Mouse (Mus musculus): Measurements from ENCODE around the gene Tmem179b. TPM values are rescaled to one million over a fixed set of nuclear protein-coding genes. Genes with fewer than 3 reads are reported as not detected.

Gene Tmem179b
- polyA plus RNA-seq, 1 experiment = 197 TPM

GRCm38 (mm10) chr19:8788521-8788920, 14.3 kb upstream of the Tmem179b start:
- Histone ChIP-seq H3K27me3 (ENCODE audit: control insufficient read depth, insufficient read depth, low read length) (no peaks in the 10 kb centered on the region), H3K36me3 (ENCODE audit: control insufficient read depth, insufficient read depth, low read length) (peaks cover 13% of the 10 kb centered on the region), H3K4me3 (ENCODE audit: control insufficient read depth, insufficient read depth, low read length) (no peak overlapping the region), H3K4me1 (replicated peaks; ENCODE audit: control insufficient read depth, insufficient read depth, low read length) (0 out of 2 replicates have a peak, but pooled peaks cover 2% of the 10 kb centered on the region), H3K27ac (ENCODE audit: control insufficient read depth, insufficient read depth, low read length) (no peak overlapping the region)
- WGBS = 84% methylated on average over 3 of the region's 3 CpGs
- DNase-seq = no peak
- no peak for TF ChIP-seq CTCF (IDR thresholded peaks at IDR 0.05; ENCODE audit: borderline replicate concordance, control insufficient read depth, extremely low read depth, insufficient read depth, low read length, poor library complexity)
- no peak for TF ChIP-seq POLR2A (IDR thresholded peaks at IDR 0.05; ENCODE audit: control insufficient read depth, extremely low read depth, insufficient read depth, low read length, poor library complexity)

GRCm38 (mm10) chr19:8786008-8786781, 11.9 kb upstream of the Tmem179b start, which contains the start of gene Taf6l:
Gene Taf6l (minus strand): TSS chr19:8786417.
- Histone ChIP-seq H3K4me3 (ENCODE audit: control insufficient read depth, insufficient read depth, low read length) (peak within 1 kb of the TSS; percentile 73), H3K27me3 (ENCODE audit: control insufficient read depth, insufficient read depth, low read length) (no peaks in the 10 kb centered on the region), H3K27ac (ENCODE audit: control insufficient read depth, insufficient read depth, low read length) (no peak within 1 kb of the TSS), H3K36me3 (ENCODE audit: control insufficient read depth, insufficient read depth, low read length) (peaks cover 3% of the 10 kb centered on the region; the same call in 1 of the 2 replicates), H3K4me1 (replicated peaks; ENCODE audit: control insufficient read depth, insufficient read depth, low read length) (0 out of 2 replicates have a peak, but pooled peaks cover 2% of the 10 kb centered on the region)
- WGBS = 3% methylated on average over 32 of the region's 32 CpGs
- TF ChIP-seq CTCF (IDR thresholded peaks at IDR 0.05; ENCODE audit: borderline replicate concordance, control insufficient read depth, extremely low read depth, insufficient read depth, low read length, poor library complexity) (peak; percentile 59; the same call in 1 of the 2 replicates), POLR2A (IDR thresholded peaks at IDR 0.05; ENCODE audit: control insufficient read depth, extremely low read depth, insufficient read depth, low read length, poor library complexity) (0 out of 2 replicates have a peak, but pooled peaks have one; percentile 17)
- DNase-seq = peak; percentile 92

DNA sequence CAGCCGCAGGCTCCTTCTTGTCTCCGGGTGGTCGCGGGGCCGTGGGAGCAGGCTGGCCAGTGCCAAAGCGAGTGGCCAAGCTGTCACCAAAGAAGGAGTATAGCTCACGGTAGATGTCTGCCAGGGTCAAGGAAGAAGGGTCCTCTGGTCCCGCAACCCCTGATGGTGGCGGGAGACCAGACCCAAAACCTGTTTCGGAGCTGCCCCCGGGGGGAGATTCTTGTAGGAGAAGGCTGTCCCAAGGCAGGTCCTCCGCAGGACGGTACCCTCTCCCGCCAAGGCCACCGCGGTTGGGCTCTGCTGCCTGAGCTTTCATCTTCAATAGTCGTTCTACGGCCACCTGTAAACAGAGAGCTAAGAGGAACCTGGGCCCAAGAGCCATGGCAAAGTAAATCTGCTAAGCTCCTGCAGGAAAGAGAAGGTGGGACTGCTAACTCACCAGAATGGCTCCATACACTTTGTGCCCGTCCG, 719 bp upstream of the Tmem179b start:
- TF ChIP-seq CTCF (IDR thresholded peaks at IDR 0.05; ENCODE audit: borderline replicate concordance, control insufficient read depth, extremely low read depth, insufficient read depth, low read length, poor library complexity) (no peak), POLR2A (IDR thresholded peaks at IDR 0.05; ENCODE audit: control insufficient read depth, extremely low read depth, insufficient read depth, low read length, poor library complexity) (no peak)
- peak; percentile 39 for DNase-seq
- Histone ChIP-seq H3K4me1 (replicated peaks; ENCODE audit: control insufficient read depth, insufficient read depth, low read length) (peaks cover 23% of the 10 kb centered on the region), H3K27me3 (ENCODE audit: control insufficient read depth, insufficient read depth, low read length) (no peaks in the 10 kb centered on the region), H3K27ac (ENCODE audit: control insufficient read depth, insufficient read depth, low read length) (peak overlapping the region; percentile 65), H3K36me3 (ENCODE audit: control insufficient read depth, insufficient read depth, low read length) (peaks cover 9% of the 10 kb centered on the region; the same call in 1 of the 2 replicates), H3K4me3 (ENCODE audit: control insufficient read depth, insufficient read depth, low read length) (peak overlapping the region; percentile 55)
- WGBS = 2% methylated on average over 20 of the region's 20 CpGs

GRCm38 (mm10) chr19:8773409-8773808, 858 bp downstream of the Tmem179b start:
- Histone ChIP-seq H3K4me3 (ENCODE audit: control insufficient read depth, insufficient read depth, low read length) (peak overlapping the region; percentile 24), H3K4me1 (replicated peaks; ENCODE audit: control insufficient read depth, insufficient read depth, low read length) (peaks cover 23% of the 10 kb centered on the region), H3K27me3 (ENCODE audit: control insufficient read depth, insufficient read depth, low read length) (no peaks in the 10 kb centered on the region), H3K27ac (ENCODE audit: control insufficient read depth, insufficient read depth, low read length) (no peak overlapping the region), H3K36me3 (ENCODE audit: control insufficient read depth, insufficient read depth, low read length) (peaks cover 25% of the 10 kb centered on the region)
- no peak for DNase-seq
- 47% methylated on average over 6 of the region's 6 CpGs for WGBS
- TF ChIP-seq CTCF (IDR thresholded peaks at IDR 0.05; ENCODE audit: borderline replicate concordance, control insufficient read depth, extremely low read depth, insufficient read depth, low read length, poor library complexity) (no peak), POLR2A (IDR thresholded peaks at IDR 0.05; ENCODE audit: control insufficient read depth, extremely low read depth, insufficient read depth, low read length, poor library complexity) (no peak)

- H3K36me3 ChIP-seq (ENCODE audit: control insufficient read depth, insufficient read depth, low read length) = peaks cover 29% of the 10 kb centered on the region
- H3K27me3 ChIP-seq (ENCODE audit: control insufficient read depth, insufficient read depth, low read length) = no peaks in the 10 kb centered on the region
- TF ChIP-seq POLR2A (IDR thresholded peaks at IDR 0.05; ENCODE audit: control insufficient read depth, extremely low read depth, insufficient read depth, low read length, poor library complexity) (no peak), CTCF (IDR thresholded peaks at IDR 0.05; ENCODE audit: borderline replicate concordance, control insufficient read depth, extremely low read depth, insufficient read depth, low read length, poor library complexity) (no peak)
- 69% methylated on average over 5 of the region's 5 CpGs for WGBS
- no peak overlapping the region for H3K27ac ChIP-seq (ENCODE audit: control insufficient read depth, insufficient read depth, low read length)
- DNase-seq = no peak
- peaks cover 23% of the 10 kb centered on the region for H3K4me1 ChIP-seq (replicated peaks; ENCODE audit: control insufficient read depth, insufficient read depth, low read length)
- no peak overlapping the region for H3K4me3 ChIP-seq (ENCODE audit: control insufficient read depth, insufficient read depth, low read length)
Observed at GRCm38 (mm10) chr19:8772996-8773395, 1.3 kb downstream of the Tmem179b start.

DNA sequence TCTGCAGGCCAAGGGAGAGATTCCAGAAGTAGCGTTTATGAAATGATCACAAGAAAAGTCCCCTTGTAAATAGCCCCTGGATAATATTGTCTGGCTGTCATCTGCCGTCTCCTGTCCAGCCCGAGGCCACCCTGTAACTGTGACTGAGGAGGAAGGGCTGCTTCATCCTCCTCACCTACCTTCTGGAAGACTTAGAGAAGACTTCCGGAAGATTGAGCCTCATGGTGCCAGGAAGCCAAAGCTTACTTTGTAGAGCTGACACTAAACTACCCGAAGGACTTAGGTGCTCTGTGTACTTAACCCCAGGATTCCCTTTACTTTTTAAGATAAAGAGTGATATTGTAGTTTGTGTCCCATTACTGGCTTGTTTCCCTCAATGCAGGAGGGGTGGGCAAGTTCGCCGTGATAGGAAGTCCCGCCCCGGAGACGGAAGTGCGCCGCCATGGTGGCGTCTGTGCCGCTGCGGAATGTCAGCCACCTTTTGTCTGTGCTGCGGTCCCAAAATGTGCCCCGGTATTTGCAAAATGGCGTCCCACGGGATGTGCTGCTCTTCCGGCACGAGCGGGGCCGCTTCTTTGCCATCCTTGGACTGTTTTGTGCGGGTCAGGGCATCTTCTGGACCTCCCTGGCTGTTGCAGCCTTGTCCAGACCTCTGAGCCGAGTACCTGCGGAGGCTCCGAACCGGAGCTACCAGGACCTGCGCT, 3.5 kb downstream of the Tmem179b start, which contains the start of gene Tmem223:
Gene Tmem223, plus strand, starts transcription at position 430 of the 704 bp plus-strand sequence.
- peaks cover 52% of the 10 kb centered on the region for H3K36me3 ChIP-seq (ENCODE audit: control insufficient read depth, insufficient read depth, low read length)
- TF ChIP-seq CTCF (IDR thresholded peaks at IDR 0.05; ENCODE audit: borderline replicate concordance, control insufficient read depth, extremely low read depth, insufficient read depth, low read length, poor library complexity) (peak; percentile 32; the same call in 1 of the 2 replicates), POLR2A (IDR thresholded peaks at IDR 0.05; ENCODE audit: control insufficient read depth, extremely low read depth, insufficient read depth, low read length, poor library complexity) (peak; percentile 87)
- peak; percentile 83 for DNase-seq
- no peaks in the 10 kb centered on the region for H3K27me3 ChIP-seq (ENCODE audit: control insufficient read depth, insufficient read depth, low read length)
- peak within 1 kb of the TSS; percentile 78 for H3K4me3 ChIP-seq (ENCODE audit: control insufficient read depth, insufficient read depth, low read length)
- H3K4me1 ChIP-seq (replicated peaks; ENCODE audit: control insufficient read depth, insufficient read depth, low read length) = peaks cover 23% of the 10 kb centered on the region
- peak within 1 kb of the TSS; percentile 77 for H3K27ac ChIP-seq (ENCODE audit: control insufficient read depth, insufficient read depth, low read length)
- 18% methylated on average over 29 of the region's 29 CpGs for WGBS

All from thymus, adult 2 months (tissue).